Mouse (Mus musculus): Measurements from ENCODE around the gene Foxn2. TPM values are rescaled to one million over a fixed set of nuclear protein-coding genes. Genes with fewer than 3 reads are reported as not detected.

The Foxn2 gene
- polyA plus RNA-seq, 1 experiment, result 4.9 TPM

DNA sequence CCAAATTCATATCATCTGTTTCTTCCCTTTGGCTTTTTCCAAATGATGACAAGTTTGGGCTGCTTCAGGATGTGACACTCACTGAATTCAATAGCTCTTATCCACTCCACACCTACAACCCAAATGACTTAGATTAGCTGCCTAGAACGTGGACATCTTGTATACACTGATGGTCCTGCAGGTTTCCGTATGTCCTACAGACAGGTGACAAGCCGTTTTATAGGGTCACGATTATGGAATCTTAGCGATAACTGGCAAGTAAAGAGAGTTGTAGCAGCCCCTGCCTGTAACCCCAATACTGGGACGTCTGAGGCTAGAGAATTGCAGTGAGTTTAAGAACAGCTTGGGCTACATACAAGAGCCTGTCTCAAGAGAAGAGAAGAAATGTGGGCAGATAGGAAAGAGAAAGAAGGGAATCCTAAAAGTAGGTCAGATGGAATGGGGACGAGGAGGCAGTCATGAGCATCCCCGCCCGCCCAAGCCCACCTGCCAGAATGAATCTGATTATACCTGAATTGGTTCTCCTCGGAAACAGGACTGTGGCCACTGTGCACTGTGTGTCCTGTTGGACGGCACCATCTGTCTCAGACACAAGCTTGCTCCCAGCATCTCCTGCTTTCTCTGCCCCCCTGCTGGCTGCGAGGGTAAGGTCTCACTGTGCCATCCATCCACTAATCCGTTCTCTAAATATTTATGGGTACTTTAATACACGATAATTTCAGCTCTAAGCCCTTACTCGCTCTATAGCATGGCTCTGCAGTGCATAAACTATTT is 39.6 kb upstream of the Foxn2 start:
- Histone ChIP-seq H3K27me3 (ENCODE audit: control insufficient read depth, insufficient read depth, insufficient read length) (no peaks in the 10 kb centered on the region), H3K79me2 (ENCODE audit: control insufficient read depth, insufficient read depth) (no peaks in the 10 kb centered on the region), H3K36me3 (ENCODE audit: control insufficient read depth, insufficient read depth) (no peaks in the 10 kb centered on the region), H3ac (ENCODE audit: control insufficient read depth, insufficient read length, low read depth) (no peak overlapping the region), H3K4me3 (ENCODE audit: insufficient read depth, poor library complexity, severe bottlenecking) (no peak overlapping the region), H3K79me3 (ENCODE audit: low read depth) (no peaks in the 10 kb centered on the region)
- TF ChIP-seq CEBPB (IDR thresholded peaks at IDR 0.05; ENCODE audit: low read depth) (no peak), MYOG (IDR thresholded peaks at IDR 0.05; ENCODE audit: control insufficient read depth, extremely low read depth, insufficient read length) (no peak), FOSL1 (IDR thresholded peaks at IDR 0.05; ENCODE audit: insufficient read depth, low read length, poor library complexity, severe bottlenecking) (no peak), USF1 (IDR thresholded peaks at IDR 0.05; ENCODE audit: low read depth) (no peak), MAX (IDR thresholded peaks at IDR 0.05) (no peak), CTCF (IDR thresholded peaks at IDR 0.05; ENCODE audit: control insufficient read depth, insufficient read depth, insufficient read length) (no peak), MYOD1 (IDR thresholded peaks at IDR 0.05; ENCODE audit: control insufficient read depth, insufficient read length, low read depth) (no peak)

DNA sequence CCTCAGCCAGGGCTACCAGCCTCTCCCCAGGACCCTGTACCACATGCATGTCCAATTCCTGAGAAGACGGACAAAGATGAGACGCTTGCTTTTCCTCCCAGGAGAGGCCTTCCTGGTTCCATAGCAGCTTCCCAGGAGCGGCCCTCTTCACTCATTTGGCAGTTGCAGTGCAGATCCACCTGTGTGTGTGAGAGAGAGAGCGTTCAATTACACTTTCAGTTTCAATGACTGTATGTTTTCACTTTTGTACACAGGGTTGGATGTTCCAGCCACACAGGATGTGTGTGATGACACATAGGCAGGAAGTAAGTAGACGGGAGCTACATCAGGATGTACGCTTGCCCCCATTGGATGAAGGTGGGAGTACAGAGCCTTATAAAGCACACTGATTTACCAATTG is 37.2 kb upstream of the Foxn2 start:
- no peak for TF ChIP-seq CTCF (IDR thresholded peaks at IDR 0.05; ENCODE audit: control insufficient read depth, insufficient read depth, insufficient read length)
- TF ChIP-seq USF1 (IDR thresholded peaks at IDR 0.05; ENCODE audit: low read depth), result no peak
- no peak for TF ChIP-seq CEBPB (IDR thresholded peaks at IDR 0.05; ENCODE audit: low read depth)
- no peak for TF ChIP-seq MYOG (IDR thresholded peaks at IDR 0.05; ENCODE audit: control insufficient read depth, extremely low read depth, insufficient read length)
- no peak for TF ChIP-seq FOSL1 (IDR thresholded peaks at IDR 0.05; ENCODE audit: insufficient read depth, low read length, poor library complexity, severe bottlenecking)
- TF ChIP-seq MYOD1 (IDR thresholded peaks at IDR 0.05; ENCODE audit: control insufficient read depth, insufficient read length, low read depth), result no peak
- no peak for TF ChIP-seq MAX (IDR thresholded peaks at IDR 0.05)
- Histone ChIP-seq H3K4me3 (ENCODE audit: insufficient read depth, poor library complexity, severe bottlenecking) (no peak overlapping the region), H3ac (ENCODE audit: control insufficient read depth, insufficient read length, low read depth) (no peak overlapping the region), H3K79me2 (ENCODE audit: control insufficient read depth, insufficient read depth) (no peaks in the 10 kb centered on the region), H3K36me3 (ENCODE audit: control insufficient read depth, insufficient read depth) (no peaks in the 10 kb centered on the region), H3K27me3 (ENCODE audit: control insufficient read depth, insufficient read depth, insufficient read length) (no peaks in the 10 kb centered on the region), H3K79me3 (ENCODE audit: low read depth) (no peaks in the 10 kb centered on the region)

DNA sequence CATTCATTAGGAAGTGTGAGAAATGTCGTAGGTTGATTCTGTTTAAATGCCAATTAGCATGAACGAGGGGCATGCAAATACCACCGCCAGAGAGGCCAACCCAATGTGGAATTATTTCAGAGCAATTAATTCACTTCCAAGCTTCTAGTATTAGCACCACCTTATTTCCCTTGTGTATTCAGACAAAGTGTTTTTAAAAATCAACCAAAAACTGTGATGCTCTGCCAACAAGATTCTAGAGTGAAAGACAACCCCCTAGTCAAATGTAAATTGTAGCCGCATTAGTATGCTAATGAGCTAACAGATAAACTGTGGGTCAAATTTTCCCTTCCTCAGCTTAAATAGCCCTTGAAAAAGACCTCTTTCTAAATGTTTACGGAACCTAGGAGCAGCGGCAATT is 36.0 kb upstream of the Foxn2 start:
- Histone ChIP-seq H3ac (ENCODE audit: control insufficient read depth, insufficient read length, low read depth) (no peak overlapping the region), H3K4me3 (ENCODE audit: insufficient read depth, poor library complexity, severe bottlenecking) (no peak overlapping the region), H3K79me3 (ENCODE audit: low read depth) (no peaks in the 10 kb centered on the region), H3K79me2 (ENCODE audit: control insufficient read depth, insufficient read depth) (no peaks in the 10 kb centered on the region), H3K36me3 (ENCODE audit: control insufficient read depth, insufficient read depth) (no peaks in the 10 kb centered on the region), H3K27me3 (ENCODE audit: control insufficient read depth, insufficient read depth, insufficient read length) (no peaks in the 10 kb centered on the region)
- no peak for TF ChIP-seq MYOD1 (IDR thresholded peaks at IDR 0.05; ENCODE audit: control insufficient read depth, insufficient read length, low read depth)
- TF ChIP-seq MAX (IDR thresholded peaks at IDR 0.05), result no peak
- TF ChIP-seq CTCF (IDR thresholded peaks at IDR 0.05; ENCODE audit: control insufficient read depth, insufficient read depth, insufficient read length), result no peak

DNA sequence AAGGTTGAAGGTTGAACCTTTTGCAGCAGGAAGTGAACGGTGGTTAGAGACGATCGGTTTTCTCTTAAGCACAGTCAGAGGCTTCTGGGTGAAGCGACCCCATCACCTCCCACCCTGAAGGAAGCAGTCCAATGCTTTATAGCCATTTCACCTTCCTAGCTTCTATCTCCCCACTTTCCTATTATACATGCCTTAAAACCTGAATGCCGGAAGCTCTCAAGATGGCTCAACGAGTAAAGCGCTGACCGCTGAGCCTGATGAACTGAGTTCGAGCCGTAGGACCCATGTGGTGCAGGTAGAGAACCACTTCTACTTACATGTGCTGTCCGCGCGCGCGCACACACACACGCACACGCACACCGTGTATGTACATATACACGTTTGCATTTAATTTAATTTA is 35.4 kb upstream of the Foxn2 start:
- TF ChIP-seq FOSL1 (IDR thresholded peaks at IDR 0.05; ENCODE audit: insufficient read depth, low read length, poor library complexity, severe bottlenecking), result no peak
- no peak for TF ChIP-seq MAX (IDR thresholded peaks at IDR 0.05)
- no peak for TF ChIP-seq CEBPB (IDR thresholded peaks at IDR 0.05; ENCODE audit: low read depth)
- no peak for TF ChIP-seq CTCF (IDR thresholded peaks at IDR 0.05; ENCODE audit: control insufficient read depth, insufficient read depth, insufficient read length)
- no peak for TF ChIP-seq MYOG (IDR thresholded peaks at IDR 0.05; ENCODE audit: control insufficient read depth, extremely low read depth, insufficient read length)
- no peak for TF ChIP-seq MYOD1 (IDR thresholded peaks at IDR 0.05; ENCODE audit: control insufficient read depth, insufficient read length, low read depth)
- no peak for TF ChIP-seq USF1 (IDR thresholded peaks at IDR 0.05; ENCODE audit: low read depth)
- Histone ChIP-seq H3K27me3 (ENCODE audit: control insufficient read depth, insufficient read depth, insufficient read length) (no peaks in the 10 kb centered on the region), H3K36me3 (ENCODE audit: control insufficient read depth, insufficient read depth) (no peaks in the 10 kb centered on the region), H3ac (ENCODE audit: control insufficient read depth, insufficient read length, low read depth) (no peak overlapping the region), H3K4me3 (ENCODE audit: insufficient read depth, poor library complexity, severe bottlenecking) (no peak overlapping the region), H3K79me2 (ENCODE audit: control insufficient read depth, insufficient read depth) (no peaks in the 10 kb centered on the region), H3K79me3 (ENCODE audit: low read depth) (no peaks in the 10 kb centered on the region)

DNA sequence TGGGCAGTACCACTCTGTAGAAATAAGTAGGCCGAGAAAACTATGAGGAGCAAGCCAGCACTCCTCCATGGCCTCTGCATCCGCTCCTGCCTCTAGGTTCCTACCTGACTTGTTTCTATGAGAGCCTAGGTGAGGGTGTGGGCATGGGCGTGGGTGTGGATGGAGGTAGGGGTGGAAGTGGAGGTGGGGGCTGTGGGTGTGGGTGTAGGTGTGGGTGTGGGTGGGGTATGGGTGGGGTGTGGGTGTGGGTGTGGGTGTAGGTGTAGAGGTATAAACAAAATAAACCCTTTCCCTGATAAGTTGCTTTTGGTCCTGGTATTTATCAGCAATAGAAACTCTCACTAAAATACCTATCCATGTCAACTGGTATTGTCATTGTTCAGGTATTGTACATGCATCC is 30.8 kb upstream of the Foxn2 start:
- Histone ChIP-seq H3K79me2 (ENCODE audit: control insufficient read depth, insufficient read depth) (no peaks in the 10 kb centered on the region), H3K36me3 (ENCODE audit: control insufficient read depth, insufficient read depth) (no peaks in the 10 kb centered on the region), H3K27me3 (ENCODE audit: control insufficient read depth, insufficient read depth, insufficient read length) (no peaks in the 10 kb centered on the region), H3ac (ENCODE audit: control insufficient read depth, insufficient read length, low read depth) (no peak overlapping the region), H3K79me3 (ENCODE audit: low read depth) (no peaks in the 10 kb centered on the region), H3K4me3 (ENCODE audit: insufficient read depth, poor library complexity, severe bottlenecking) (no peak overlapping the region)
- TF ChIP-seq USF1 (IDR thresholded peaks at IDR 0.05; ENCODE audit: low read depth), result no peak
- TF ChIP-seq MAX (IDR thresholded peaks at IDR 0.05), result no peak
- no peak for TF ChIP-seq MYOD1 (IDR thresholded peaks at IDR 0.05; ENCODE audit: control insufficient read depth, insufficient read length, low read depth)
- no peak for TF ChIP-seq MYOG (IDR thresholded peaks at IDR 0.05; ENCODE audit: control insufficient read depth, extremely low read depth, insufficient read length)
- TF ChIP-seq CEBPB (IDR thresholded peaks at IDR 0.05; ENCODE audit: low read depth), result no peak
- no peak for TF ChIP-seq FOSL1 (IDR thresholded peaks at IDR 0.05; ENCODE audit: insufficient read depth, low read length, poor library complexity, severe bottlenecking)
- no peak for TF ChIP-seq CTCF (IDR thresholded peaks at IDR 0.05; ENCODE audit: control insufficient read depth, insufficient read depth, insufficient read length)
